Mouse (Mus musculus): ENCODE measurements around the gene Crp. TPM values are rescaled to one million over a fixed set of nuclear protein-coding genes. Genes with fewer than 3 reads are reported as not detected.

The Crp gene
- total RNA-seq (2014; fragmentation: Nextera tagmentation): not detected in 2 replicates
- total RNA-seq (2017): not detected in 2 replicates

GRCm38 (mm10) chr1:172697844-172698243 is at the start of gene Crp:
Crp (plus strand) TSS chr1:172698055.
- no peak for ATAC-seq (replicated peaks; ENCODE audit: poor library complexity, severe bottlenecking)

- ATAC-seq (replicated peaks; ENCODE audit: poor library complexity, severe bottlenecking): no peak
Observed at GRCm38 (mm10) chr1:172649396-172649795, 48.5 kb upstream of the Crp start.

- peak; percentile 68 for ATAC-seq (replicated peaks; ENCODE audit: poor library complexity, severe bottlenecking)
Observed at GRCm38 (mm10) chr1:172650519-172651287, 47.2 kb upstream of the Crp start.

DNA sequence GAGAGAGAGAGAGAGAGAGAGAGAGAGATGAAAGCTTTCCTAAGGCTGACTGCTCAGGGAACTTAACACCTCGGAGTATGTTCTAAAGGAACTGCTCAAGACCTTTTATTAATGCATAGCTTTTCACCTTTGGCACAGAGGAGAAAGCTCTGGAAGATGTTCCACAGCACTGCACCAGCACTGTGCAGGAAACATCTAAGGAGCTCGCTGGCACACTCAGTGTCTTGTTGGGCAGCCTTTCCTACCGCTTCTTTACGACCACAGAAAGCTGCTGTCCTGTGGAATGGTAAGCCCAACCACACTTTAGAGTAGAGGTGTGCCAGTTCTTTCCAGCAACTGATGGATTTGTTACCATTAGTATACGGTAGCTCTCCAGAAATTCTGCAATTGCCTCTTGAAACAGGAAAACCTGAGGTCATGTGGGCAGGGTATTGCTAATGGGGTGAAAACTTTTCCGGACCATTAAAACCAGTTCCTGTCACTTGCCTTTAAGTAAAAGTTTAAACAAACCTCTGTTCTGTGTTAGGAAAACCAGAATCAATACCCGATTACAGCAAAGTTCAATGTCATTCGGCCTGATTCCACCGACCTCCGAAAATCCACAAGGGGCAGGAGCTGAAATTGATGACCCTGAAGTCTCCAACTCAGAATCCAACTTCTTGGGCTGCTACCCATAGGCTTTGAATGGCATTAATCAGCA is 46.4 kb upstream of the Crp start:
- ATAC-seq (replicated peaks; ENCODE audit: poor library complexity, severe bottlenecking): no peak

DNA sequence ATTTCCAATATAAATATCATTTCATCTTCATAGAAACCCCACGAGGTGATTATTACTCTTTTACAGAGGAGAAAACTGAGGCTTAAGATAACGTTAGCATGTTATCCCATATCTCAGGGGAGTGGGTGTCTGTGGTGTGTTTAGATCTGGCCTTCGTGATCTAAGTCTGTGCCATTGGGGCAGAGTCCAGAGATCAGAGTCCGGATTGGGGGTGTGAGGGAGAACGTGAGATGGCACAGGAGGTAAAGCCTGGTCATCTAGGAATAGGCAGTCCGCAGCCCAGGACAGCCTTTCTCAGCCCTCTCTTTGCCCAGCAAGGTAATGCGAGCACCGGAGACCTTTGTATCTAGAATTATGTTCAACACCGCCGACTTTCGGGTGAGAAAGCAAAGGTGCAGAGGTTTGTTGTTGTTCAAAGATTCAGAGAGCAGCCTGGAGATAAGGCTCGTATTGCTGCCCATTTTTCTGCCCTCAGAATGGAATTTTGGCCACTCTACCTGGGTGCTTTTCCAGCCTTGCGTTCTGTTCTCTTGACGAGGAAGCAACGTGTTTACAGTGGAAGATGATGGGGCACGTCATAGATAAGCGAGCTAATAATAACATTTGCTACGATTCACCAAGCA is 45.7 kb upstream of the Crp start:
- no peak for ATAC-seq (replicated peaks; ENCODE audit: poor library complexity, severe bottlenecking)

GRCm38 (mm10) chr1:172653900-172654299 is 44.0 kb upstream of the Crp start:
- ATAC-seq (replicated peaks; ENCODE audit: poor library complexity, severe bottlenecking): 0 out of 2 replicates have a peak, but pooled peaks have one; percentile 10

DNA sequence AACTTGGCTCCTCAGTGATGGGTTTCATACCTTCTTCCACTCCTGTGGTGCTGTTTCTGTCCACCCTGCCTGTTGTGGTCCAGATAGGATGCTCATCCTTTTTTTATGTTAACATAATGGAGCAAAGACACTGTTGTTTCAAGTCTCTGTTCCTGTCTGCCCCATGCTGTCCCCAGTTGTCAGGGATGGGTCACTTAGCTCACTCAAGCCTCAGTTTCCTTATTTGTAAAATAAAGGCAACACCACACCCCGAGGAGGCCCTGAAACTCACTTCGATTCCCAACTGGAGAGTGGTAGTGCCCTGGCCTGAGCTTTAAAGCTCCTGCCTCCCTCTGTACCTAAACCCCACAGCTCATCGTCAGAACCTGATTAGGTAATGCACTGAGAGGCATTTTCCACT is 40.6 kb upstream of the Crp start:
- no peak for ATAC-seq (replicated peaks; ENCODE audit: poor library complexity, severe bottlenecking)

DNA sequence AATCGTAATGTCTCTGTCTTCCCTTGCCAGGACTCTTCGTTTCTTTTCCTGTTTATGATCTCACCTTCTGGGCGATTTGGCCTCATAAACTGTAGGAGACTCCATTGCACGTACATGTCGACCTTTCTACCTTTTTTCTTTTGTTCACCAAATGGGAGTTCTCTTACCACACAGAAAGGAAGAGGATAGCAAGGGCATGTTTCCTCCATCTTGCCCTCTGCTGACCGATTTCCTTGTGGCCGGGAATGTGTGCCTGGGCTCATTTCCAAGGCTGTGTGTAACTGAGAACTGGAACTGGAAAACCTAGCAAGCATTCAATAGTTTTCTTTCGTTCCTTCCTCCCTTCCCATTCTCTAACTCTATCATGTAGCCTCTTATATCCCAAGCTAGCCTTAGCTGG is 38.2 kb upstream of the Crp start:
- ATAC-seq (replicated peaks; ENCODE audit: poor library complexity, severe bottlenecking): no peak

DNA sequence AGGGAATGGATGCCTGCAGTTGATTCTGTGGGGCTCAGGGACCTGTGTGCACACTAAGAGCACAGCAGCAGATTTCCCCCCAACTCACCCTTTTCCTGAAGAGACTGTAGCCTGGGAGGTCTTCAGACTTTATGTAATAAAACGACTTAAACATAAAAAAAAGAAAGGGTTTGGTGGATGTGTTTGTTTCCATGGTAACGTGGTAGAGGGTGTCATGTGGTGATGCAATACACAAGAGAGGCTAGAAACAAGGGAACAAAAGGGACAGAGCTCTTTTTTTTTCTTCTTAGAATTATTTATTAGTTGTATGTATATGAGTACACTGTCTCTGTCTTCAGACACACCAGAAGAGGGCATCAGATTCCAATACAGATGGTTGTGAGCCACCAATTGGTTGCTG is 32.4 kb upstream of the Crp start:
- ATAC-seq (replicated peaks; ENCODE audit: poor library complexity, severe bottlenecking): peak; percentile 75

DNA sequence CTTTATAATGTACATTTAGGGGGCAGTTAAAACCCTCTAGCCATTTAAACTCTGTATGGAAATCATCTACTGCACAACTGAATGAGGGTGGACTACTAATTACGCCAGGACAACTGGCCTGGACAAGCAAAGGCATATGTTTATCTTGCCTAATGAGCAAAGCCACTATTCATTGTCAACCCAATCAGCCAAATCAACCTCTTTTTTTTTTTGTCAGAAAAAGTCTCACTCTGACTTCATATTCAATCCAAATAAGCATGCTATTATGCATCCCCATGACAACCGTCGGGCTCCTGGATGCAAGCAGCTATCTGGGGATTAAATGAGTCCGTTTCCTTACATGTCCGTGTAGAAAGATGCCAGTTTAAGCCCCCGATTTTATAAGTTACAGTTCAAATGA is 30.3 kb upstream of the Crp start:
- no peak for ATAC-seq (replicated peaks; ENCODE audit: poor library complexity, severe bottlenecking)

DNA sequence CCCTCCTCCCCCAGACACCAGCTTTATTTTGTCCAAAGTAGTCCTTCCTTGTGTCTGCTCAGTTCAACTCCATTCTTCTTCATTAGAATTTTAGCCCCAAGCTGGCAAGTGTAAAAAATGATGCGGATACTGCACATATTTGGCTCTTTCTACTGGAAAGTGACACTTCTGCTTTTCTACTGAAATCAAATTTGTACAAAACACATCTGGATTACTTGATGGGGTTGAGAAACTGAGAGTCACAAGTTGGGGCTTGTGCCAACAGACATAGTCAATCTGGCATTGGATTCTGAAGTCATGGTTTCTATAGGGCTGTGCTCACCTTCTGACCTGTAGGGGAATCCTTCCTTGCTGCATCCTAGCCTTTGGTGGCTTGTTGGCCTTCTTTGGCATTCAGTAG is 27.1 kb upstream of the Crp start:
- peak; percentile 44 for ATAC-seq (replicated peaks; ENCODE audit: poor library complexity, severe bottlenecking)

- ATAC-seq (replicated peaks; ENCODE audit: poor library complexity, severe bottlenecking): no peak
Observed at GRCm38 (mm10) chr1:172680742-172681141, 17.1 kb upstream of the Crp start.

GRCm38 (mm10) chr1:172683551-172683950 is 14.3 kb upstream of the Crp start:
- ATAC-seq (replicated peaks; ENCODE audit: poor library complexity, severe bottlenecking): no peak

DNA sequence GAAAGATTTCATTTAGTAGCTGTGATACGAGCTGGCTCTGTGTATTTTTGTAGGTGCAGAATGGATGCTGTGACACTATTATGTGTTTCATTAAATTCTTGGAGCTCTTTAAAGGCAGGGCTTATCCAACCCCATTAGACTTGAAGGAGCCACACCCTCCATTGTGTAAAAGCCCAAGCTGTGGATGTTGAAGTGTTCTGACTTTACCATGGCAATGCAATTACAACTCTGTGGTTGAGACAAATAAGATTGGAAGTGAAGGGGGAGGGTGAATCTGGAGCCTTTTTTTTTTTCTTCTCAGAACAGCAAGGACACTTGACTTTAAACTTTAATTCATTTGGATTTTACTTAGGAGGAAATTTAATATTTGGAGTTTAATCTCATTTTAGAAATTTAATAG is 13.9 kb upstream of the Crp start:
- no peak for ATAC-seq (replicated peaks; ENCODE audit: poor library complexity, severe bottlenecking)

DNA sequence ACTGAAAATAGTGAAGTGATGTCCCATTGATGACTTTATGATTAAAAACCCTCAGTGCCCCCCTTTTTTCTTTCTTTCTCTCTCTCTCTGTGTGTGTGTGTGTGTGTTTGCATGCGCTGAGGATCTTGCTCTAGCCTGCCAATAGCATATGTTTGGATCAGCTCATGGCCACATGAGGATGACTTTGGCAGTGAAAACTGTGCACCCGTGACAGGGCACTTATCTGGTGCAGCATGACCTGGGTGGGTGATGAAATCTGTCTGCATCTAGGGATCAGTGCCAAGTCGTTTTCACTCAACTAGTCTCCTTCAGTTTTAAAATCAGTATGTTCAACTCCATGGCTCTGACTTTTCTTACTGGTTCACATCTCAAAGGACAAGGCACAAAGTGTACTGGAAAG is 12.7 kb upstream of the Crp start:
- ATAC-seq (replicated peaks; ENCODE audit: poor library complexity, severe bottlenecking): no peak

DNA sequence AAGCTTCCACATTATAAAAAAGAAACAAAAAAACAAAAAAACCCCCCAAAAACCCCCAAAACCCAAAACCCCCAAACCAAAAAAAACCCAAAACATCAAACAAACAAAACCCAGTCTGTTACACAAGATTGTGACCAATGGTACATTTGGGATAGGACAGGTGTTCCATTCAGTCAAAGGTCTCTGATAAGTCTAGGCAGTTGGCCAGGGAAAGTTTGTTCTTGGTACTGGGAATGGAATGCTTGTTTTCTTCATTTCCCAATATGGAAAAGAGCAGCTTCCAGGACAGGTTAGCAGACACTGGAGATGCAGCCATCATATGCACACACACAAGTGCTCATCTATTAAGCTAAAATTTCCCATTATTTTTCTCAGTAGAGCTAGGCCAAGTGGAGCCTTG is 433 bp upstream of the Crp start:
- no peak for ATAC-seq (replicated peaks; ENCODE audit: poor library complexity, severe bottlenecking)

- no peak for ATAC-seq (replicated peaks; ENCODE audit: poor library complexity, severe bottlenecking)
Observed at GRCm38 (mm10) chr1:172700814-172701213, 3.0 kb downstream of the Crp start.

DNA sequence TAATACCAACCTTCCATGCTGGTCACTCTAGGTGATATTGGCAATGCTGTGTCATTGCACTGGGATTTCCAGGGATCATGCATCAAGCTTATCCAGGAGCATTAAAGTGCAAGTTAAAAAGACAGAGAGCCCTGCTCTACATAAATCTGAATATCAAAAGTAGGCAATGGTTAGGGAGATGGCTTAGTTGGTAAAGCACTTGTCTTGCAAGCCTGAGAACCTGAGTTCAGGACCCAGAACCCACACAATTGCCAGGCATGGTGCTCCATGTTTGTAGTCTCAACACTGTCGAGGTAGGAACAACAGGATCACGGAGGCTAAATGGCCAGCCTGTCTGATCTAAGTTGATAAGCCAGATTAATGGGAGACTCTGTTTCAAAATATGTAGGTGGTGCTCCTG is 3.5 kb downstream of the Crp start:
- ATAC-seq (replicated peaks; ENCODE audit: poor library complexity, severe bottlenecking): no peak

DNA sequence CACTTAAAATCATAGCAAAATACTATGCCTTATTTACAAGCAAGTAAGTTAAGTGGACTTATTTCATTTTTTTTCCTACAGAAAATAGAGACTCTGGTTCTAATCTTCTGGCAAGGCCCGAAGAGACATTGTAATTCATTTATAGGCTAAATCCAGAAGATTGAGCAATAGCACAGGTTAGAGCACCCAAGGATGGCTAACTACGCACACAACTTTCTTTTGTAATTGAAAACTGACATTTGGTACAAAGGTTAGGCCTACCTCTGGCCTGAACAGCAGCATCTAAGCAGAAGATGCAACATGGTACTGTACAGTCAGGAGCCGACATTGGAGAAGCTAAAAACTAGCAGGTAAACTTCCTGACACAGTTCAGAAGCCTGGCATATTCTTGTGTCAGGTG is 4.0 kb downstream of the Crp start:
- ATAC-seq (replicated peaks; ENCODE audit: poor library complexity, severe bottlenecking): no peak

DNA sequence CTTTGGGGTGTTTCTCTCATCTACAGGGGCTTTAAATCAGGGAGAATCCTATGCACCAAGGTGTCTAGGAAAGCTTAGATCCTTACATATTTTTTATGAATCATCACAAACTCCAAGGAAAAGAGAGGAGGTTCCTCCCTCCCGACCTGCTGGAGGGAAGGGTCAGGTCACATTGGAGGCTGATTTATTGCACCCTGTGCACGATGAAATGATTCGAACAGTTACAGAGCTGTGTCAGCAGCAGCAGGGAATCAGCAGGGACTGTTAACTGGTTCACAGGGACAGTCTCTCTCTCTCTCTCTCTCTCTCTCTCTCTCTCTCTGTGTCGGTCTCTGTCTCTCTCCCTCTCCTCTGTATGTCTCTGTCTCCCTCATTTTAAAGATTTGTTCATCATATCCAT is 6.9 kb downstream of the Crp start:
- ATAC-seq (replicated peaks; ENCODE audit: poor library complexity, severe bottlenecking): no peak

DNA sequence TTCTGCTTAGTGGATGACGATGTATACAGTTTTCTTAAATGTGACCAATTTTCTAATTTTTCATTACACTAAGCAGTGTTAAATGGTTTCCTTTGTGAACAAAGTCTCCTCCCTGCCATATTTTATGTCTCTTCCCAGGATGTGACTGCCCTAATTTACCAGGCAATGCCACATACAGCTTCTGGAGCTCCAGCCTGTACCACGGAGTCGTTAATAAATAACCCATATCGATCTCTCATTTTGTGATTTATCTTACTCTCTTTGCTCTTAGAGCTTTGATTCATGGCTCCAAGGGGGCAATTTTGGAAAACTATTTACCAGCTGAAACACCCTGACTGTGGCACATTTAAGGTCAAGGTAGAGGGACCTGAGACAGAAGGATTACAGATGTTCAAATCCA is 8.4 kb downstream of the Crp start:
- no peak for ATAC-seq (replicated peaks; ENCODE audit: poor library complexity, severe bottlenecking)
